Mouse (Mus musculus): ENCODE data around the gene Med29.
A peak's percentile ranks its signal among the peaks of the same experiment; 100 is the strongest.
"Not testable (repeated sequence)": the region's sequence is repeated elsewhere in the genome, so short reads cannot be mapped to it uniquely, and the experiment has no call there.

Med29 gene

GRCm38 (mm10) chr7:28395425-28395824 is 2.9 kb upstream of the Med29 start:
- no peak for DNase-seq (ENCODE audit: low read depth)

- no peak for DNase-seq (ENCODE audit: low read depth)
Observed at GRCm38 (mm10) chr7:28393272-28393951, 904 bp upstream of the Med29 start.

- no peak for DNase-seq (ENCODE audit: low read depth)
Observed at GRCm38 (mm10) chr7:28390331-28390730, 2.2 kb downstream of the Med29 start.

- DNase-seq (ENCODE audit: low read depth): not testable (repeated sequence)
Observed at GRCm38 (mm10) chr7:28387384-28387783, 5.1 kb downstream of the Med29 start.

- not testable (repeated sequence) for DNase-seq (ENCODE audit: low read depth)
Observed at GRCm38 (mm10) chr7:28386877-28387276, 5.6 kb downstream of the Med29 start.

GRCm38 (mm10) chr7:28386462-28386861 is 6.0 kb downstream of the Med29 start:
- DNase-seq (ENCODE audit: low read depth): peak; percentile 95

- DNase-seq (ENCODE audit: low read depth): peak; percentile 89
Observed at GRCm38 (mm10) chr7:28386007-28386406, 6.5 kb downstream of the Med29 start.

GRCm38 (mm10) chr7:28385196-28385595 is 7.3 kb downstream of the Med29 start:
- DNase-seq (ENCODE audit: low read depth): no peak

GRCm38 (mm10) chr7:28384162-28384561 is 8.3 kb downstream of the Med29 start:
- DNase-seq (ENCODE audit: low read depth): no peak

GRCm38 (mm10) chr7:28383606-28384005 is 8.9 kb downstream of the Med29 start:
- DNase-seq (ENCODE audit: low read depth): no peak

GRCm38 (mm10) chr7:28382981-28383396 is 9.5 kb downstream of the Med29 start:
- peak; percentile 100 for DNase-seq (ENCODE audit: low read depth)

- DNase-seq (ENCODE audit: low read depth): no peak
Observed at GRCm38 (mm10) chr7:28382347-28382951, 10.1 kb downstream of the Med29 start.

- peak; percentile 95 for DNase-seq (ENCODE audit: low read depth)
Observed at GRCm38 (mm10) chr7:28381938-28382337, 10.6 kb downstream of the Med29 start.

GRCm38 (mm10) chr7:28381017-28381790 is 11.3 kb downstream of the Med29 start:
- DNase-seq (ENCODE audit: low read depth): peak; percentile 96

GRCm38 (mm10) chr7:28380237-28381016 is 12.1 kb downstream of the Med29 start, which contains the start of gene Zfp36:
TSS of gene Zfp36 (minus strand) at chr7:28380253.
- no peak for DNase-seq (ENCODE audit: low read depth)

GRCm38 (mm10) chr7:28378769-28379651 is 13.5 kb downstream of the Med29 start:
- peak; percentile 96 for DNase-seq (ENCODE audit: low read depth)

GRCm38 (mm10) chr7:28378066-28378690 is 14.3 kb downstream of the Med29 start:
- DNase-seq (ENCODE audit: low read depth): peak; percentile 70

GRCm38 (mm10) chr7:28377190-28378065 is 15.1 kb downstream of the Med29 start:
- DNase-seq (ENCODE audit: low read depth): no peak

- DNase-seq (ENCODE audit: low read depth): peak; percentile 81
Observed at GRCm38 (mm10) chr7:28376011-28376771, 16.3 kb downstream of the Med29 start.

Measured in 416B (cell line).